In genomic region chr2:27897161-27897560, GRCm38 (mm10) we compare ENCODE assay signal across 11 mouse cellular contexts. TPM values are rescaled to one million over a fixed set of nuclear protein-coding genes. Genes with fewer than 3 reads are reported as not detected.
A peak's percentile ranks its signal among the peaks of the same experiment; 100 is the strongest.
DNase-seq lines count a peak whose midpoint lies in the region; ATAC-seq and TF ChIP-seq lines count a peak whose summit lies in the region.
"Had no signal": no experiment of that assay in that cellular context is flagged by ENCODE, and none has a peak within 500 bp of the region (broad histone marks: within the 10 kb centered on the region; RNA-seq: fewer than 3 reads in every experiment).

No protein-coding gene starts in this region.

- H3K4me1 ChIP-seq in kidney, adult 2 months (ENCODE audit: control insufficient read depth, insufficient read depth, low read length), result no peaks in the 10 kb centered on the region
- H3K4me1 ChIP-seq in kidney, embryonic 15.5 days, result peaks cover 32% of the 10 kb centered on the region
- peaks cover 46% of the 10 kb centered on the region for H3K4me1 ChIP-seq in stomach, embryonic 15.5 days
- H3K4me1 ChIP-seq in hindbrain, embryonic 14.5 days (replicated peaks; ENCODE audit: control insufficient read depth, insufficient read depth, low read length), result no peaks in the 10 kb centered on the region

- H3K36me3 ChIP-seq in kidney, adult 2 months (ENCODE audit: control insufficient read depth, insufficient read depth, low read length), result no peaks in the 10 kb centered on the region
- H3K36me3 ChIP-seq in kidney, embryonic 15.5 days, result no peaks in the 10 kb centered on the region
- no peaks in the 10 kb centered on the region for H3K36me3 ChIP-seq in stomach, embryonic 15.5 days
- no peaks in the 10 kb centered on the region for H3K36me3 ChIP-seq in hindbrain, embryonic 14.5 days (replicated peaks; ENCODE audit: control insufficient read depth, insufficient read depth)
- H3K36me3 ChIP-seq: forebrain, embryonic 12.5 days had no signal

- 65% methylated on average over 6 of the region's 6 CpGs for WGBS in kidney, adult 2 months
- whole genome bisulfite sequencing in kidney, embryonic 15.5 days, result 66% methylated on average over 6 of the region's 6 CpGs
- whole genome bisulfite sequencing in stomach, embryonic 15.5 days, result 38% methylated on average over 6 of the region's 6 CpGs
- WGBS in hindbrain, embryonic 14.5 days, result 74% methylated on average over 6 of the region's 6 CpGs

- no peak overlapping the region for H3K4me3 ChIP-seq in kidney, adult 2 months (ENCODE audit: insufficient read depth, low read depth, low read length)
- no peak overlapping the region for H3K4me3 ChIP-seq in kidney, embryonic 15.5 days (replicated peaks)
- peak overlapping the region; percentile 26; the same call in 1 of the 2 replicates for H3K4me3 ChIP-seq in gastrocnemius, adult 2 months
- no peak overlapping the region for H3K4me3 ChIP-seq in stomach, embryonic 15.5 days (replicated peaks)
- H3K4me3 ChIP-seq in hindbrain, embryonic 14.5 days (replicated peaks; ENCODE audit: low read length), result no peak overlapping the region
- H3K4me3 ChIP-seq: forebrain, embryonic 12.5 days had no signal

- no peak for TF ChIP-seq POLR2A in kidney, adult 2 months (IDR thresholded peaks at IDR 0.05; ENCODE audit: low read depth, low read length)

- peak; percentile 51 for DNase-seq in kidney, adult 2 months
- DNase-seq in gastrocnemius, adult 2 months, result peak; percentile 83
- peak; percentile 70 for DNase-seq in kidney, postnatal 14 days
- no peak for DNase-seq in hindbrain, embryonic 14.5 days (ENCODE audit: low spot score)
- no peak for DNase-seq in cerebellum, adult 9-11 months
- DNase-seq in spleen, postnatal 10 days (ENCODE audit: low spot score in 2 of 2), result no peak

- H3K9me3 ChIP-seq in kidney, embryonic 15.5 days (replicated peaks), result no peaks in the 10 kb centered on the region
- no peaks in the 10 kb centered on the region for H3K9me3 ChIP-seq in stomach, embryonic 15.5 days
- H3K9me3 ChIP-seq in hindbrain, embryonic 14.5 days (ENCODE audit: control insufficient read depth, low read length), result no peaks in the 10 kb centered on the region
- H3K9me3 ChIP-seq: forebrain, embryonic 12.5 days had no signal

- H3K4me2 ChIP-seq in kidney, embryonic 15.5 days, result no peak overlapping the region
- H3K4me2 ChIP-seq in stomach, embryonic 15.5 days, result no peak overlapping the region
- H3K4me2 ChIP-seq in hindbrain, embryonic 14.5 days (replicated peaks), result no peak overlapping the region
- H3K4me2 ChIP-seq: forebrain, embryonic 12.5 days had no signal

- no peak for ATAC-seq in kidney, embryonic 15.5 days (replicated peaks; ENCODE audit: low FRiP score)
- ATAC-seq in stomach, embryonic 15.5 days (ENCODE audit: insufficient read depth, low FRiP score, low read depth), result no peak
- ATAC-seq in hindbrain, embryonic 14.5 days (ENCODE audit: low FRiP score), result no peak
- ATAC-seq: CD4-positive, CD25-positive, alpha-beta regulatory T cell, adult 4 months had no signal

- H3K27ac ChIP-seq in kidney, adult 2 months (ENCODE audit: insufficient read depth, low read depth, low read length), result no peak overlapping the region
- no peak overlapping the region for H3K27ac ChIP-seq in kidney, embryonic 15.5 days
- peak overlapping the region; percentile 67 for H3K27ac ChIP-seq in gastrocnemius, adult 2 months
- H3K27ac ChIP-seq in stomach, embryonic 15.5 days, result peak overlapping the region; percentile 16; the same call in 1 of the 2 replicates
- no peak overlapping the region for H3K27ac ChIP-seq in hindbrain, embryonic 14.5 days
- H3K27ac ChIP-seq: forebrain, embryonic 12.5 days; liver, embryonic 14.5 days had no signal

- TF ChIP-seq CTCF in kidney, adult 2 months (conservative IDR thresholded peaks at IDR 0.05; ENCODE audit: insufficient read depth, insufficient read length, low read depth, low read length), result no peak
- no peak for TF ChIP-seq CTCF in gastrocnemius, adult 2 months (IDR thresholded peaks at IDR 0.05)

- intact Hi-C loops in gastrocnemius, adult 2 months (cut with DNase I), result no loop called here

- H3K27me3 ChIP-seq in kidney, adult 2 months (replicated peaks; ENCODE audit: control insufficient read depth, insufficient read depth, low read length), result no peaks in the 10 kb centered on the region
- H3K27me3 ChIP-seq in kidney, embryonic 15.5 days, result no peaks in the 10 kb centered on the region
- no peaks in the 10 kb centered on the region for H3K27me3 ChIP-seq in stomach, embryonic 15.5 days (replicated peaks)
- no peaks in the 10 kb centered on the region for H3K27me3 ChIP-seq in hindbrain, embryonic 14.5 days (ENCODE audit: control insufficient read depth, insufficient read depth, low read length)
- H3K27me3 ChIP-seq: forebrain, embryonic 12.5 days had no signal

- no peak overlapping the region for H3K9ac ChIP-seq in kidney, embryonic 15.5 days
- H3K9ac ChIP-seq in stomach, embryonic 15.5 days, result no peak overlapping the region
- H3K9ac ChIP-seq in hindbrain, embryonic 14.5 days, result no peak overlapping the region
- H3K9ac ChIP-seq: forebrain, embryonic 12.5 days; liver, embryonic 14.5 days had no signal

RNA-seq across cellular contexts. Expression of gene Col5a1, which starts 10.9 kb away (rescaled TPM):
- polyA plus RNA-seq in kidney, adult 2 months (2012; rRNA removed), result 7.5 and 8.1 TPM in 2 replicates
- polyA plus RNA-seq in kidney, embryonic 15.5 days (2015; fragmentation: Nextera tagmentation; extraction: Ambion mirVana), result 51.0 and 62.1 TPM in 2 replicates
- 10 to 100 TPM; 15.9 to 20.9 TPM for total RNA-seq in gastrocnemius, adult 2 months (2021)
- 130 and 136 TPM in 2 replicates for polyA plus RNA-seq in stomach, embryonic 15.5 days (2015; fragmentation: Nextera tagmentation; extraction: Ambion mirVana)
- 12.2 and 14.7 TPM in 2 replicates for polyA plus RNA-seq in hindbrain, embryonic 14.5 days (2014; fragmentation: Nextera tagmentation; extraction: Ambion mirVana)
- polyA plus RNA-seq: CD4-positive, CD25-positive, alpha-beta regulatory T cell, adult 4 months had no signal

Comparison
In these comparisons a context has a peak if more than half of its experiments do, and no peak if none do; other contexts are left out.
1. DNase-seq: peak in kidney, adult 2 months (single experiment), gastrocnemius, adult 2 months (single experiment) and kidney, postnatal 14 days (single experiment); none in hindbrain, embryonic 14.5 days (single experiment), cerebellum, adult 9-11 months (single experiment) and spleen, postnatal 10 days (0 of 2).
2. H3K27ac ChIP-seq: peak in gastrocnemius, adult 2 months (single experiment) and stomach, embryonic 15.5 days (single experiment); none in kidney, adult 2 months (single experiment), kidney, embryonic 15.5 days (single experiment) and hindbrain, embryonic 14.5 days (single experiment).